Mouse (Mus musculus): Measurements from ENCODE around the gene 1700029F12Rik.

GRCm38 (mm10) chr13:97073497-97073896 is 39.3 kb upstream of the 1700029F12Rik start:
- no peak for TF ChIP-seq CTCF (IDR thresholded peaks at IDR 0.05; ENCODE audit: extremely low read depth, insufficient read length, insufficient replicate concordance, low read depth, low read length)
- TF ChIP-seq POLR2A (IDR thresholded peaks at IDR 0.05; ENCODE audit: low read depth, low read length), result no peak

Data from small intestine, adult 2 months (tissue).